Mouse (Mus musculus) forebrain, embryonic 12.5 days (tissue): ENCODE data around the gene Rnls. TPM values are rescaled to one million over a fixed set of nuclear protein-coding genes. Genes with fewer than 3 reads are reported as not detected.

Source experiments
- ATAC-seq: fragments of 200-750 bp; cut with Nextera tagmentation; 2 replicates; pipeline ENCODE4 v1.8.0; 2017; ENCODE audit warnings: moderate TSS enrichment; ENCODE audit not compliant: low FRiP score
- H3K27ac ChIP-seq: fragments of 300-500 bp; sonication (generic); 2 replicates; pipeline ENCODE4 v1.5.1; 2016; ENCODE audit warnings: mild to moderate bottlenecking
- H3K27me3 ChIP-seq: fragments of 300-500 bp; sonication (generic); 2 replicates; pipeline ENCODE4 v1.6.1; 2016; ENCODE audit warnings: mild to moderate bottlenecking
- H3K36me3 ChIP-seq: fragments of 300-500 bp; sonication (generic); replicated peaks from 2 replicates; pipeline ENCODE4 v1.6.1; 2016; ENCODE audit warnings: mild to moderate bottlenecking
- H3K4me1 ChIP-seq: fragments of 300-500 bp; sonication (generic); 2 replicates; pipeline ENCODE4 v1.6.1; 2016
- H3K4me2 ChIP-seq: fragments of 300-500 bp; sonication (generic); 2 replicates; pipeline ENCODE4 v1.6.1; 2016; ENCODE audit warnings: mild to moderate bottlenecking, moderate library complexity
- H3K4me3 ChIP-seq: fragments of 300-500 bp; sonication (generic); replicated peaks from 2 replicates; pipeline ENCODE4 v1.5.1; 2016; ENCODE audit warnings: mild to moderate bottlenecking
- H3K9ac ChIP-seq: fragments of 300-500 bp; sonication (generic); 2 replicates; pipeline ENCODE4 v1.6.1; 2016; ENCODE audit warnings: mild to moderate bottlenecking
- H3K9me3 ChIP-seq: fragments of 300-500 bp; sonication (generic); 2 replicates; pipeline ENCODE4 v1.6.1; 2016
- WGBS: fragments of 180-500 bp; shearing (Covaris S2); methylation state at CpG from one replicate; pipeline ENCODE4 v1.1.7; 2016; 5-methylcytosine and 5-hydroxymethylcytosine counted together
- microRNA-seq: library from miRNA; unstranded; fragments of <30 nt; microRNA quantifications from one replicate; pipeline ENCODE4, GENCODE M21; 2017
- polyA plus RNA-seq: library from polyadenylated mRNA; unstranded; fragments of >200 nt; fragmentation: Nextera tagmentation; extraction: Ambion mirVana; gene quantifications from 2 replicates; pipeline ENCODE4 v1.2.1, GENCODE M21; 2016

The Rnls gene
- polyA plus RNA-seq, 1 experiment from 2014 or later: 6.2 TPM

GRCm38 (mm10) chr19:33096581-33096980 is 295.5 kb downstream of the Rnls start:
- no peak overlapping the region for H3K9ac ChIP-seq
- no peaks in the 10 kb centered on the region for H3K9me3 ChIP-seq
- H3K4me1 ChIP-seq: peaks cover 32% of the 10 kb centered on the region
- WGBS: 94% methylated on average over 5 of the region's 5 CpGs
- no peak overlapping the region for H3K27ac ChIP-seq
- H3K27me3 ChIP-seq: no peaks in the 10 kb centered on the region
- no peak overlapping the region for H3K4me3 ChIP-seq
- no peaks in the 10 kb centered on the region for H3K36me3 ChIP-seq
- no peak overlapping the region for H3K4me2 ChIP-seq
- ATAC-seq: no peak

DNA sequence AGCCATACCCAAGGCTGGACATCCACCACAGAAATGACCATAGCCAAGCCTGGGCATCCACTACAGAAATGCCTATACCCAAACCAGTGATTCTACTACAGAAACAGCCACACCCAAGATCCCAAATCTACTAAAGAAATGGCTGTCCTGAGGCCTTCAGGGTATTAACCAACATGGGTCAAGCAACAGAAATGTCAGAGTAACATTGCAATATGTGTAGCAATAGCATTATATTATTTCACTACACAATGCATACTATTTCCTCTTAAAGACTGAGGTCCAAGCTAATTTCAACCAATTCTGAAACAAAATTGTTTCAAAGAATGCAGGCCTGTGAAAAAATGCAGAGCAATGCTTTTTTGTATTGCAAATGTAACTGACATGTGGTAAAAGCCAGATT is 299.5 kb downstream of the Rnls start:
- Histone ChIP-seq H3K36me3 (no peaks in the 10 kb centered on the region), H3K4me2 (no peak overlapping the region), H3K9me3 (no peaks in the 10 kb centered on the region), H3K9ac (no peak overlapping the region), H3K4me3 (no peak overlapping the region), H3K4me1 (no peaks in the 10 kb centered on the region), H3K27me3 (no peaks in the 10 kb centered on the region), H3K27ac (no peak overlapping the region)
- ATAC-seq: no peak

GRCm38 (mm10) chr19:33091324-33091723 is 300.8 kb downstream of the Rnls start:
- Histone ChIP-seq H3K27ac (no peak overlapping the region), H3K4me3 (no peak overlapping the region), H3K9ac (no peak overlapping the region), H3K4me1 (no peaks in the 10 kb centered on the region), H3K36me3 (no peaks in the 10 kb centered on the region), H3K4me2 (no peak overlapping the region), H3K27me3 (no peaks in the 10 kb centered on the region), H3K9me3 (no peaks in the 10 kb centered on the region)
- ATAC-seq: no peak
- WGBS: 60% methylated on average over 3 of the region's 3 CpGs

- 76% methylated on average over 2 of the region's 2 CpGs for WGBS
- Histone ChIP-seq H3K27ac (no peak overlapping the region), H3K4me1 (no peaks in the 10 kb centered on the region), H3K36me3 (no peaks in the 10 kb centered on the region), H3K4me2 (no peak overlapping the region), H3K27me3 (no peaks in the 10 kb centered on the region), H3K9me3 (no peaks in the 10 kb centered on the region), H3K4me3 (no peak overlapping the region), H3K9ac (no peak overlapping the region)
- no peak for ATAC-seq
These were observed 303.2 kb downstream of the Rnls start for GRCm38 (mm10) chr19:33088868-33089267.

DNA sequence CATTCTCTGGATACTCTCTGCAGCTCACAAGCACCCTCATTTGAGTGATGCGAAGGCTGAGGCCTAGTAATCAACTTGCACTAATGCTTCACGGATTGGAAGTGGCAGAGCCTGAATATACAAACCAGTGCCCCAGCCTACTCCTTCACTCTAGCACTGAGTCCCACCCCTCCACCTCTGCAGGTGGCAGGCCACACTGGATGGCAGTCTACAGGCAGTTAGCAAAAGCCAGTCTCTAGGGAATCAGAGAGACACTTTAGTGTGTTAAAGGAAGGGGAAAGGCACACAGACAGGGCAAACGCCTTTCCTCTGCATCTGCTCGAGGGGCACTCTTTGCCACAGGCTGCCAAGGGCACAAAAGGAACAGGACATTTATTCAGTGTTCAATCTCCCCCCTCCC is 304.1 kb downstream of the Rnls start:
- Histone ChIP-seq H3K4me1 (no peaks in the 10 kb centered on the region), H3K36me3 (no peaks in the 10 kb centered on the region), H3K27me3 (no peaks in the 10 kb centered on the region), H3K4me3 (no peak overlapping the region), H3K27ac (no peak overlapping the region), H3K4me2 (no peak overlapping the region), H3K9ac (no peak overlapping the region), H3K9me3 (no peaks in the 10 kb centered on the region)
- ATAC-seq: no peak
- 55% methylated on average over 4 of the region's 4 CpGs for WGBS

Small RNA genes lying within 50 kb of the gene (microRNA-seq; reads per million reads assigned to microRNA genes)
- gene Mir3970: not detected

Other genes with a start within 250 kb of the Rnls start
- gene Lipo4, start 125.5 kb upstream of the Rnls start, polyA plus RNA-seq: not detected in 2 replicates
- not detected in 2 replicates for gene Gm8978, start 233.0 kb upstream of the Rnls start, polyA plus RNA-seq